Mouse (Mus musculus) MEL (cell line): ENCODE results near the gene Pdrg1.

ENCODE experiments used
- CHD1 ChIP-seq: IDR thresholded peaks from 2 replicates; pipeline ENCODE4 v1.6.1; 2012; ENCODE audit warnings: low read depth, mild to moderate bottlenecking, inconsistent platforms, low read length, improper control_type of control experiment
- CTCF ChIP-seq, 3 experiments: IDR thresholded peaks in 2 of 3; conservative IDR thresholded peaks in 1 of 3; 2 replicates each; pipeline ENCODE4 v1.5.1; 2011 to 2012; ENCODE audit warnings: low read length in 3 of 3, low read depth in 2 of 3, mild to moderate bottlenecking in 2 of 3, improper control_type of control experiment in 1 of 3, inconsistent platforms in 1 of 3, mixed read lengths in 1 of 3, moderate library complexity in 1 of 3; ENCODE audit not compliant: control insufficient read depth in 1 of 3, insufficient read depth in 1 of 3, poor library complexity in 1 of 3, severe bottlenecking in 1 of 3
- ELF1 ChIP-seq: IDR thresholded peaks from 2 replicates; pipeline ENCODE4 v1.6.1; 2014; ENCODE audit warnings: low read depth, mild to moderate bottlenecking, inconsistent platforms, low read length, improper control_type of control experiment, moderate library complexity
- EP300 ChIP-seq, 2 experiments: IDR thresholded peaks; 2 replicates each; pipeline ENCODE4 v1.6.1; 2011; ENCODE audit warnings: improper control_type of control experiment in 2 of 2, low read length in 2 of 2, low read depth in 1 of 2, mild to moderate bottlenecking in 1 of 2
- ETS1 ChIP-seq: IDR thresholded peaks from 2 replicates; pipeline ENCODE4 v1.6.1; 2012; ENCODE audit warnings: low read depth, mild to moderate bottlenecking, inconsistent platforms, low read length, improper control_type of control experiment, moderate library complexity
- MAFK ChIP-seq: IDR thresholded peaks from 2 replicates; pipeline ENCODE4 v1.6.1; 2011; ENCODE audit warnings: low read depth, mild to moderate bottlenecking, low read length, improper control_type of control experiment, borderline replicate concordance
- MXI1 ChIP-seq: IDR thresholded peaks from 2 replicates; pipeline ENCODE4 v1.6.1; 2011; ENCODE audit warnings: mild to moderate bottlenecking, low read depth, low read length, improper control_type of control experiment
- POLR2A ChIP-seq, 2 experiments: IDR thresholded peaks; 2 replicates each; pipeline ENCODE4 v1.6.1; 2011 to 2012; ENCODE audit warnings: low read length in 2 of 2, mild to moderate bottlenecking in 2 of 2, control low read depth in 1 of 2, improper control_type of control experiment in 1 of 2, low read depth in 1 of 2, moderate library complexity in 1 of 2; ENCODE audit not compliant: control insufficient read depth in 1 of 2, insufficient read depth in 1 of 2, poor library complexity in 1 of 2
- SMC3 ChIP-seq: IDR thresholded peaks from 2 replicates; pipeline ENCODE4 v1.6.1; 2011; ENCODE audit warnings: low read depth, low read length, improper control_type of control experiment
- TAL1 ChIP-seq: IDR thresholded peaks from 2 replicates; pipeline ENCODE4 v1.6.1; 2012; ENCODE audit warnings: mild to moderate bottlenecking, inconsistent platforms, low read length, moderate library complexity, mixed read lengths
- TCF12 ChIP-seq: IDR thresholded peaks from 2 replicates; pipeline ENCODE4 v1.6.1; 2014; ENCODE audit warnings: low read depth, mild to moderate bottlenecking, inconsistent platforms, low read length, improper control_type of control experiment, moderate library complexity
- ZMIZ1 ChIP-seq: IDR thresholded peaks from 2 replicates; pipeline ENCODE4 v1.6.1; 2012; ENCODE audit warnings: low read depth, mild to moderate bottlenecking, inconsistent platforms, low read length, improper control_type of control experiment, moderate library complexity

- TF ChIP-seq POLR2A (IDR thresholded peaks at IDR 0.05; ENCODE audit: control insufficient read depth in 1 of 2, insufficient read depth in 1 of 2, low read depth in 1 of 2, low read length in 2 of 2, poor library complexity in 1 of 2) (no peak), CTCF (IDR thresholded peaks at IDR 0.05 in 2 of 3, conservative IDR thresholded peaks at IDR 0.05 in 1 of 3; ENCODE audit: control insufficient read depth in 1 of 3, insufficient read depth in 1 of 3, low read depth in 2 of 3, low read length in 3 of 3, poor library complexity in 1 of 3, severe bottlenecking in 1 of 3) (no peak), ELF1 (no peak), EP300 (IDR thresholded peaks at IDR 0.05; ENCODE audit: low read depth in 1 of 2, low read length in 2 of 2) (no peak), CHD1 (no peak), TCF12 (no peak), MXI1 (no peak), ETS1 (no peak), TAL1 (no peak), SMC3 (no peak), ZMIZ1 (no peak), MAFK (no peak)
These were observed 10.8 kb upstream of the Pdrg1 start for GRCm38 (mm10) chr2:153026052-153026451.
